26 mouse cellular contexts compared by ENCODE assay signal in the genomic region with DNA sequence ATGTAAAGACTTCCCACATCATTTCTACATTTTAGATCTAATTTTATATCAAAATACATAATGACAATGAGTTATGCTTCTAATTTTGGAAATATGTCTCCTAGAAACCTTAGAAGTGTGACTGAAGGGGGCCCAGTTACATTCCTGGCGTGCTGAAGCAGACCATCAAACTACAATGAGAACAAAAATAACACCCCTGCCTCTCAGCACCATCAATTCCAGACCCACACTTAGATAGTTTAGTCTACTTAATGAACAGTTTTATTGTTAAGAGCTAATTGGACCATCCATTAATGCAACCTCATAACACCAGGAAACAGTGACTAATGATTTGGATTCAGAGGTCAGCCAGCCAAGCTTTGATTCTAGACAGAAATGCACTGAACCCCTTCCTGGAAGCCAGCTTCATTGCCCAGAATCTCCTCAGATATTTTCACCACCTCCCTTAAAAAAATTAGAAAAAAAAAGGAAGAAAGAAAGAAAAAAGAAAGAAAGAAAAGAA.
DNase-seq lines count a peak whose midpoint lies in the region; ATAC-seq lines count a peak whose summit lies in the region.
"Had no signal": no experiment of that assay in that cellular context is flagged by ENCODE, and none has a peak within 500 bp of the region (broad histone marks: within the 10 kb centered on the region; RNA-seq: fewer than 3 reads in every experiment).

No protein-coding gene starts in this region.

- ATAC-seq in forebrain, embryonic 11.5 days (replicated peaks; ENCODE audit: low FRiP score) = 0 out of 2 replicates have a peak, but pooled peaks have one; percentile 42
- ATAC-seq in forebrain, embryonic 16.5 days = no peak
- ATAC-seq in kidney, embryonic 15.5 days (replicated peaks; ENCODE audit: low FRiP score) = peak; percentile 64; the same call in 1 of the 2 replicates
- ATAC-seq in CD4-positive, CD25-positive, alpha-beta regulatory T cell, adult 4 months = no peak
- ATAC-seq: forebrain, embryonic 15.5 days; hindbrain, embryonic 16.5 days; intestine, embryonic 15.5 days had no signal

- no peak overlapping the region for H3K27ac ChIP-seq in forebrain, embryonic 11.5 days (ENCODE audit: low read depth, low read length)
- no peak overlapping the region for H3K27ac ChIP-seq in forebrain, embryonic 16.5 days (ENCODE audit: low read length)
- no peak overlapping the region for H3K27ac ChIP-seq in kidney, embryonic 15.5 days
- H3K27ac ChIP-seq: embryonic facial prominence, embryonic 12.5 days; embryonic facial prominence, embryonic 15.5 days; forebrain, embryonic 12.5 days; forebrain, embryonic 15.5 days; heart, adult 2 months; heart, embryonic 10.5 days; hindbrain, embryonic 10.5 days; hindbrain, embryonic 13.5 days; intestine, embryonic 15.5 days had no signal

- H3K4me3 ChIP-seq in forebrain, embryonic 11.5 days (ENCODE audit: low read depth, low read length) = no peak overlapping the region
- H3K4me3 ChIP-seq in forebrain, embryonic 16.5 days (replicated peaks; ENCODE audit: low read length) = no peak overlapping the region
- no peak overlapping the region for H3K4me3 ChIP-seq in kidney, embryonic 15.5 days (replicated peaks)
- H3K4me3 ChIP-seq: embryonic facial prominence, embryonic 12.5 days; embryonic facial prominence, embryonic 15.5 days; forebrain, embryonic 12.5 days; forebrain, embryonic 15.5 days; heart, adult 2 months; heart, embryonic 10.5 days; heart, embryonic 13.5 days; hindbrain, embryonic 10.5 days; hindbrain, embryonic 13.5 days; intestine, embryonic 15.5 days had no signal

- no peaks in the 10 kb centered on the region for H3K4me1 ChIP-seq in forebrain, embryonic 11.5 days (replicated peaks; ENCODE audit: control insufficient read depth, insufficient read depth, low read length)
- peaks cover 10% of the 10 kb centered on the region for H3K4me1 ChIP-seq in forebrain, embryonic 16.5 days (replicated peaks; ENCODE audit: control insufficient read depth, insufficient read depth, low read length)
- peaks cover 6% of the 10 kb centered on the region for H3K4me1 ChIP-seq in kidney, embryonic 15.5 days
- H3K4me1 ChIP-seq: embryonic facial prominence, embryonic 12.5 days; embryonic facial prominence, embryonic 15.5 days; intestine, embryonic 15.5 days had no signal

- no peak overlapping the region for H3K9ac ChIP-seq in forebrain, embryonic 11.5 days (ENCODE audit: low read length)
- no peak overlapping the region for H3K9ac ChIP-seq in forebrain, embryonic 16.5 days (replicated peaks; ENCODE audit: low read depth, low read length)
- no peak overlapping the region for H3K9ac ChIP-seq in kidney, embryonic 15.5 days
- H3K9ac ChIP-seq: embryonic facial prominence, embryonic 12.5 days; embryonic facial prominence, embryonic 15.5 days; forebrain, embryonic 12.5 days; forebrain, embryonic 15.5 days; heart, embryonic 13.5 days; hindbrain, embryonic 13.5 days; intestine, embryonic 15.5 days had no signal

- H3K4me2 ChIP-seq in forebrain, embryonic 11.5 days (ENCODE audit: low read depth, low read length, severe bottlenecking) = no peak overlapping the region
- H3K4me2 ChIP-seq in forebrain, embryonic 16.5 days (ENCODE audit: low read length) = no peak overlapping the region
- no peak overlapping the region for H3K4me2 ChIP-seq in kidney, embryonic 15.5 days
- H3K4me2 ChIP-seq: embryonic facial prominence, embryonic 12.5 days; embryonic facial prominence, embryonic 15.5 days; forebrain, embryonic 12.5 days; forebrain, embryonic 15.5 days; heart, embryonic 13.5 days; hindbrain, embryonic 13.5 days; intestine, embryonic 15.5 days had no signal

- DNase-seq in forebrain, embryonic 11.5 days (ENCODE audit: low spot score) = no peak
- DNase-seq in kidney, postnatal 36 days = no peak
- peak; percentile 58 for DNase-seq in retina, embryonic 14.5 days (ENCODE audit: low spot score)
- DNase-seq: adrenal gland, adult 2 months; adrenal gland, postnatal 25 days; cerebellum, adult 18-20 months; cerebellum, adult 9-11 months; cerebellum, postnatal 25 days; gastrocnemius, postnatal 10 days; gastrocnemius, postnatal 36 days; heart, adult 2 months had no signal

- H3K36me3 ChIP-seq in forebrain, embryonic 11.5 days (ENCODE audit: control insufficient read depth, insufficient read depth, low read length) = no peaks in the 10 kb centered on the region
- H3K36me3 ChIP-seq in forebrain, embryonic 16.5 days (ENCODE audit: control insufficient read depth, insufficient read depth) = no peaks in the 10 kb centered on the region
- no peaks in the 10 kb centered on the region for H3K36me3 ChIP-seq in kidney, embryonic 15.5 days
- H3K36me3 ChIP-seq: embryonic facial prominence, embryonic 12.5 days; embryonic facial prominence, embryonic 15.5 days; forebrain, embryonic 12.5 days; forebrain, embryonic 15.5 days; G1E; heart, embryonic 10.5 days; heart, embryonic 13.5 days; hindbrain, embryonic 10.5 days; hindbrain, embryonic 13.5 days; intestine, embryonic 15.5 days had no signal

- WGBS in forebrain, embryonic 11.5 days = 52% methylated on average over 1 of the region's 1 CpGs
- WGBS in forebrain, embryonic 16.5 days = 44% methylated on average over 1 of the region's 1 CpGs
- WGBS in kidney, embryonic 15.5 days = 33% methylated on average over 1 of the region's 1 CpGs

- no peaks in the 10 kb centered on the region for H3K9me3 ChIP-seq in forebrain, embryonic 11.5 days (ENCODE audit: control insufficient read depth, low read length)
- H3K9me3 ChIP-seq in forebrain, embryonic 16.5 days (ENCODE audit: control insufficient read depth, low read length) = no peaks in the 10 kb centered on the region
- no peaks in the 10 kb centered on the region for H3K9me3 ChIP-seq in kidney, embryonic 15.5 days (replicated peaks)
- H3K9me3 ChIP-seq: embryonic facial prominence, embryonic 12.5 days; embryonic facial prominence, embryonic 15.5 days; forebrain, embryonic 12.5 days; forebrain, embryonic 15.5 days; heart, embryonic 10.5 days; heart, embryonic 13.5 days; hindbrain, embryonic 10.5 days; hindbrain, embryonic 13.5 days; intestine, embryonic 15.5 days had no signal

- H3K27me3 ChIP-seq in forebrain, embryonic 11.5 days (ENCODE audit: control insufficient read depth, insufficient read depth, low read length) = no peaks in the 10 kb centered on the region
- H3K27me3 ChIP-seq in forebrain, embryonic 16.5 days (replicated peaks; ENCODE audit: control insufficient read depth, insufficient read depth, low read length) = no peaks in the 10 kb centered on the region
- H3K27me3 ChIP-seq in kidney, embryonic 15.5 days = no peaks in the 10 kb centered on the region
- H3K27me3 ChIP-seq: CH12.LX; embryonic facial prominence, embryonic 12.5 days; embryonic facial prominence, embryonic 15.5 days; forebrain, embryonic 12.5 days; forebrain, embryonic 15.5 days; heart, embryonic 13.5 days; hindbrain, embryonic 13.5 days; intestine, embryonic 15.5 days had no signal

Comparison
In these comparisons a context has a peak if more than half of its experiments do, and no peak if none do; other contexts are left out.
1. ATAC-seq: peak in forebrain, embryonic 11.5 days (single experiment) and kidney, embryonic 15.5 days (single experiment); none in forebrain, embryonic 16.5 days (single experiment) and CD4-positive, CD25-positive, alpha-beta regulatory T cell, adult 4 months (single experiment).